Mouse (Mus musculus): ENCODE data around the gene Prnp. TPM values are rescaled to one million over a fixed set of nuclear protein-coding genes. Genes with fewer than 3 reads are reported as not detected.

Prnp gene
- polyA plus RNA-seq (2017; shearing (Covaris generic)), result 10 to 100 TPM; 11.8 to 12.3 TPM

GRCm38 (mm10) chr2:131909683-131910572 is at the start of gene Prnp, which contains the start of gene Prn:
Gene Prnp (plus strand): TSS chr2:131909928.
Gene Prn (plus strand): TSS chr2:131909957.
- ATAC-seq, result peak; percentile 95

GRCm38 (mm10) chr2:131862617-131863275 is 47.0 kb upstream of the Prnp start:
- no peak for ATAC-seq

DNA sequence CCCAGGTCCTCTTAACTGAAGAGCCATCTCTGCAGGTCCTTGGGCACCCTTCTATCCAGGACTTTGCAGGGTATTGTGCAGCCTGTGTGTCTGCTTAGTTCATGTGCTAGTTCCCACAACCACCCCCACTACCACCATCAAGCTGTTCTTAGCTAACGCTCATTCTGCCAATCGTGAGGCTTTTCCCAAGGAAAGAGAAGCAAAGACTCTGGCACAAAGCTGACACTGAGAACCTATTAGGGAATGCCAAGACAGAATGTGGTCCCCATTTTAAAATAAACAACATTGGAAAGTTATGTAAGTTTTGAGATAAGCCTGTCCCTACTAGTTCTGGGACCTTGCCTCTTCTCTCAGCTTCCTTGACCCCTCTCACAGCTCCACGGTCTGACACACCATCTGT is 46.3 kb upstream of the Prnp start:
- no peak for ATAC-seq

GRCm38 (mm10) chr2:131864262-131864796 is 45.4 kb upstream of the Prnp start:
- ATAC-seq, result no peak

DNA sequence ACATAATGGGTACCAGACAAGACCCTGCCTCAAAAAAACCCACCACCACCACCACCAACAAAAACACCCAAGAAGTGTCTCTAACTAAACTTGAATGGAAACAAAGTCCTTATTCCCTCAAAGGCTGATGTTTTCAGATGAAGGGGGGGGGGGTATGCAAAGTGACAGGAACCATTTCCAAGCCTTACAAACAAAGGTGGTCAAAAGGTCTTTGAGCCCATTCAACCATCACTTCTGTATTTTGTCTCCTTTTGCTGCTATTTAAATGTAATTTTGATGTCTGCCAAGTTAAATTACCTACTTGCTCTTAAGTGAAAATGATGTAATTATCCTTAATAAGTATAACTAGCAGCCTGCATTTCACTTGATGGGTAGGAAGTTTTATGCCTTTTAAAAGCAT is 43.1 kb upstream of the Prnp start:
- ATAC-seq, result no peak

GRCm38 (mm10) chr2:131868983-131869382 is 40.7 kb upstream of the Prnp start:
- ATAC-seq, result no peak

GRCm38 (mm10) chr2:131873376-131873775 is 36.4 kb upstream of the Prnp start:
- ATAC-seq, result no peak

- ATAC-seq, result no peak
These were observed 33.0 kb upstream of the Prnp start for GRCm38 (mm10) chr2:131876551-131877265.

DNA sequence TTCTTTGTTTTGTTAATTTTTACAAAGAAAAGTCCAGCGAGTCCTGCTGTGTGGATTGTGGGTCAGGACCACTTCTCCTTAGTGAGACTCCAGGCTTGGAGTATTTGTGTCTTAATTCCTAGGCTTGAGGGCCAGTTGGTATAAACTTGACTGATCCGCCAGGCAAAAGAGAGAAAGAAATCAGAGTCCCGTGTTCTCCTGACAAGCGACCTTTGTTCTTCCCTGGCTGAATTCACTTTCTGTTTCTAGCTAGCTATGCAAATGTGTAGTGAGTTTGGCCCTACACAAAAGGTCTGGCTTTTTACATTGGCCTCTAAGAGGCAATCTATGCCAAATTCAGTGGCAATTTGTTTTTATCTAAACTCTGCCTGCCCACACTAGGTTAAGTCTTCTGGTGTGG is 28.0 kb upstream of the Prnp start:
- ATAC-seq, result no peak

GRCm38 (mm10) chr2:131883136-131883535 is 26.6 kb upstream of the Prnp start:
- no peak for ATAC-seq

- no peak for ATAC-seq
These were observed 23.1 kb upstream of the Prnp start for GRCm38 (mm10) chr2:131886503-131887160.

DNA sequence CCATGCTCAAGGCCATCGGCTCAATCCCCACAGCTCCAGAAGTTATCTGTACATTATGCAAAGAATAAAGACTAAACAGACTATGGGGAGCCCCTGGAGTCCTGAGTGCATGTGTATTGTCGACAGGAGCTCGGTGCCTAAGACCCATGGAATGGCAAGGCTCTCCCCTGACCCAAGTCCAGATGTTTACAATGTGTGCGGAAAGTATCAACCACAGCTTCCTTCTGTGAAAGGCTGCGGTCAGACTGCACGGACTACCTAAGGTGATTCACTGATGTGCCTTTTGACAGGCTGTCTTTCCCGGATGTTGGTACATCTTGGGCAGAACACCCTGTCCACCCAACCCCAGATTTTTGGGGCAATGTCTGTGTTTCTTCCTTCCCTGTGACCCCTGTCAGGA is 21.5 kb upstream of the Prnp start:
- ATAC-seq, result no peak

- no peak for ATAC-seq
These were observed 17.2 kb upstream of the Prnp start for GRCm38 (mm10) chr2:131892534-131892933.

- ATAC-seq, result no peak
These were observed 14.6 kb upstream of the Prnp start for GRCm38 (mm10) chr2:131895106-131895505.

DNA sequence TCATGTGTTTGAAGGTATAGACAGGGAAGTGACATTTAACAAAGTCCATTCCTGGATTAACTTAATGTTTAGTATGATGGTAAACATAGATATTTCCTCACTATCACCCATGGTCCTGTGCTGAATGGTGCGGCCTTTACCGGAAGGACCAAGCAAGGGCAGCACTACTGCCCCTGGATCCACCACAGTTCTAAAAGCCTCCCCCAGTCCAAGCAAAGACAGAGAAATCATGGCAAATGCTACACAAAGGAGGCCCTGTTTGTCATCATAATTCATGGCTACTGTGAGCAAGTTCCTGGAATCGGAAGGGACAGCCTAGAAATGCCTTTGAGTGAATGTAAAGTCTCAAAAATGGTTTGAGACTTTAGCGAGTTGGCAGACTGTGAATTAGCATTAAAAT is 13.7 kb upstream of the Prnp start:
- ATAC-seq, result no peak

- ATAC-seq, result no peak
These were observed 12.2 kb upstream of the Prnp start for GRCm38 (mm10) chr2:131897336-131898109.

DNA sequence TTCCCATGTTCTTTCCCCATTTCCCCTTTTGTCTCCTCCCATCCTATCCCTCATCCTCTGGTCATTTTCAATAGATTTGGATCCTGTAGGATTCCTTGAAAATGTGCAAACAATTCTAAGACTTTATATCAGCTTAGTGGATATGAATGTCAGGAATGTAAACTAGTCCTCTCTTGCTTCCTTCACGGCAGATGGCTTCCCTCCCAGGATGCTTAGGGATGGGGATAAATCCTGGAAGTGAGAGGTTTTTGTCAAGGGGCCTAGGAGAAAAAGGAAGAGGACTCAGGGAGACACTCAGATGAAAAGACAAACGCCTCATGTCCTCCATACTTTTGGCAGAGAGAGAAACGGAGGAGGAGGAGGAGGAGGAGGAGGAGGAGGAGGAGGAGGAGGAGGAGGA is 7.3 kb upstream of the Prnp start:
- ATAC-seq, result no peak

GRCm38 (mm10) chr2:131902867-131903266 is 6.9 kb upstream of the Prnp start:
- peak; percentile 86 for ATAC-seq

DNA sequence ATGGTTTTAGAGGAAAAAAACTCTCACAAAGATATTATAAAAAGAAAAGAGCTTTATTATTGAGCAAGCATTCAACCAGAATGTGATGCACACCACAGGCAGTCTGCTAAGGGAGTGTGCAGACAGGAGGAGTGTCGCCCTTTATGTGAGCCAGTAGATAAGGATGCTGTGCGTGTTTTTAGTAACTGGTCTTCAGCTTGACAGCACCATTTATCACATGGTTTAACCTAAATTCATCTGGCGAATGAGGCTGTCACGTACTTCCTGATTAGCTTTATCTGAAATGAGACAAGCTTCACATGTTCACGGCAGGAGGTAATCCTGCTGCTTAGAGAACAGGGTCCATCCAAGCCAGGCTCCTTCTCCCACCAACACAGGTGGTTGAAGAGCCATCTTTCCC is 4.7 kb upstream of the Prnp start:
- no peak for ATAC-seq

DNA sequence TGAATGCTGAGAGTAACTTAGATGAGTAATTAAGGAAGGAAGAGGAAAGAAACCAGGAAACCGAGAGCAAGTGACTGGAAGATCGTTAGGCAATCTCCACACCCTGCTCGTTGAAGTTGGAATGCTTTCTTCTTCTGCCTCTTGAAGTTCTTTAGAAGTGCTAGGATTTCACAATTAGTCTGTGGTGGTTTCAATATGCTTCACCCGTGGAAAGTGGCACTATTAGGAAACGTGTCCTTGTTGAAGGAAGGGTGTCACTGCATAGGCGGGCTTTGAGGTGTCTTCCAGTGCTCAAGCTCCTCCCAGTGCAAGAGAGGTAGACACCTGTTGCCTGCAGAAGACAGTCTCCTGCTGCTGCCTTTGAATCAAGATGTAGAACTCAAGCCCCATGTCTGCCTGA is 4.0 kb upstream of the Prnp start:
- no peak for ATAC-seq

GRCm38 (mm10) chr2:131906266-131906665 is 3.5 kb upstream of the Prnp start:
- ATAC-seq, result no peak

DNA sequence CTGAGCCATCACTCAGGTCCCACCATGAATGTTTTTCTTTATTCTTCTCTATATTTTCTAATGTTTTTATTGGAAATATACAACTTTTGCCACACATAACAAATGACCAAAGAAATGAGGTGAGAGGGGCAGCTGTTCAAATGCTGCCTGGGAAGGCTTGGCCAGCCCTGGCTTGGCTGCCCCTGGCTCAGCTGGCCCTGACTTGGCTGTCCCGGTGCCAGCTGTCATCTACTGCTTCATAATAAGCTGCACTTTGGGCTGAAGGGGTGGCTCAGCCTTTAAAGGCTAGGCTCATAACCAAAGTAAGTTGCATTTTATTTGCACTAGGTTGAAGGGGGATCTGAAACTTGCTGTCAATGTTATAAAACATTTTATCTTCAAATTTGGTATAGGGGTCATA is 2.9 kb upstream of the Prnp start:
- no peak for ATAC-seq
